Mouse (Mus musculus) embryo, embryonic 10 days (tissue): ENCODE data around the gene Samd10.

Experiments used
- DNase-seq: peaks from one replicate; pipeline ENCODE4 v3.0.0-alpha.2; 2015; ENCODE audit warnings: low spot score

Gene Samd10

GRCm38 (mm10) chr2:181577126-181577525 is 21.9 kb downstream of the Samd10 start:
- DNase-seq = no peak

- DNase-seq = no peak
These were observed 22.4 kb downstream of the Samd10 start for GRCm38 (mm10) chr2:181576613-181577012.

- no peak for DNase-seq
These were observed 24.0 kb downstream of the Samd10 start for GRCm38 (mm10) chr2:181574921-181575545.

- DNase-seq = no peak
These were observed 25.1 kb downstream of the Samd10 start for GRCm38 (mm10) chr2:181573961-181574360.

GRCm38 (mm10) chr2:181572921-181573920 is 25.8 kb downstream of the Samd10 start:
- no peak for DNase-seq

- no peak for DNase-seq
These were observed 26.9 kb downstream of the Samd10 start for GRCm38 (mm10) chr2:181571941-181572670.

GRCm38 (mm10) chr2:181570921-181571595 is 28.0 kb downstream of the Samd10 start:
- no peak for DNase-seq

GRCm38 (mm10) chr2:181570375-181570774 is 28.6 kb downstream of the Samd10 start:
- DNase-seq = no peak

- DNase-seq = no peak
These were observed 29.2 kb downstream of the Samd10 start for GRCm38 (mm10) chr2:181569856-181570255.

- DNase-seq = peak; percentile 65
These were observed 30.6 kb downstream of the Samd10 start for GRCm38 (mm10) chr2:181568272-181569008.

GRCm38 (mm10) chr2:181567338-181567737 is 31.7 kb downstream of the Samd10 start:
- DNase-seq = no peak

GRCm38 (mm10) chr2:181553772-181554171 is 45.2 kb downstream of the Samd10 start:
- no peak for DNase-seq

- DNase-seq = no peak
These were observed 48.8 kb downstream of the Samd10 start for GRCm38 (mm10) chr2:181550233-181550632.

GRCm38 (mm10) chr2:181548682-181549081 is 50.3 kb downstream of the Samd10 start:
- DNase-seq = no peak

GRCm38 (mm10) chr2:181548227-181548626 is 50.8 kb downstream of the Samd10 start:
- no peak for DNase-seq

- DNase-seq = no peak
These were observed 52.9 kb downstream of the Samd10 start for GRCm38 (mm10) chr2:181546142-181546541.
